Mouse (Mus musculus) heart, postnatal 4 days (tissue): ENCODE results near the gene Dhx33. TPM values are rescaled to one million over a fixed set of nuclear protein-coding genes. Genes with fewer than 3 reads are reported as not detected.

Experiments
- total RNA-seq, 2 experiments: library from RNA; stranded (reverse); gene quantifications; 2 replicates each; pipeline ENCODE4 v1.2.3; 2021

Dhx33 gene
- total RNA-seq, 2 experiments from 2014 or later, result 15.0 to 16.9 TPM

Other genes starting within 250 kb of the Dhx33 start
- 10 to 100 TPM; 11.8 to 12.1 TPM for gene Zfp3, start 240.2 kb downstream of the Dhx33 start, total RNA-seq
- gene Scimp, start 191.9 kb downstream of the Dhx33 start, total RNA-seq, result not detected
- 10 to 100 TPM; 34.7 to 38.0 TPM for gene Rabep1, start 159.7 kb downstream of the Dhx33 start, total RNA-seq
- gene Nup88, start 34.5 kb downstream of the Dhx33 start, total RNA-seq, result 10 to 100 TPM; 70.1 to 72.2 TPM
- gene Rpain, start 34.2 kb downstream of the Dhx33 start, total RNA-seq, result 10 to 100 TPM; 15.0 to 18.5 TPM
- gene C1qbp, start 21.4 kb downstream of the Dhx33 start, total RNA-seq, result 100 to 1,000 TPM; 233 to 253 TPM
- 10 to 100 TPM; 15.2 to 15.3 TPM for gene Mis12, start 15.2 kb upstream of the Dhx33 start, total RNA-seq
- gene Derl2, start 15.4 kb upstream of the Dhx33 start, total RNA-seq, result 10 to 100 TPM; 22.2 to 24.9 TPM
- 1 to 10 TPM; 5.2 to 5.6 TPM for gene 6330403K07Rik, start 29.1 kb upstream of the Dhx33 start, total RNA-seq
- gene Nlrp1a, start 140.3 kb upstream of the Dhx33 start, total RNA-seq, result under 1 TPM; 0.29 to 0.36 TPM
- under 1 TPM in 1 of 2 experiments, not detected in 1; 0.11 TPM for gene Nlrp1b, start 226.3 kb upstream of the Dhx33 start, total RNA-seq